Mouse (Mus musculus) forebrain, embryonic 11.5 days (tissue): ENCODE data around the gene Ankrd28. TPM values are rescaled to one million over a fixed set of nuclear protein-coding genes. Genes with fewer than 3 reads are reported as not detected.

ENCODE experiments used
- ATAC-seq: fragments of 200-750 bp; cut with Nextera tagmentation; replicated peaks from 2 replicates; pipeline ENCODE4 v1.8.0; 2017; ENCODE audit warnings: moderate TSS enrichment; ENCODE audit not compliant: low FRiP score
- DNase-seq: peaks from one replicate; pipeline ENCODE4 v3.0.0-alpha.2; 2017; ENCODE audit warnings: low spot score
- H3K27ac ChIP-seq: fragments of 300-500 bp; sonication (generic); 2 replicates; pipeline ENCODE4 v1.5.1; 2014; ENCODE audit warnings: low read depth, low read length
- H3K27me3 ChIP-seq: fragments of 300-500 bp; sonication (generic); 2 replicates; pipeline ENCODE4 v1.6.1; 2014; ENCODE audit warnings: mild to moderate bottlenecking, low read length, mixed read lengths; ENCODE audit not compliant: control insufficient read depth, insufficient read depth
- H3K36me3 ChIP-seq: fragments of 300-500 bp; sonication (generic); 2 replicates; pipeline ENCODE4 v1.6.1; 2014; ENCODE audit warnings: mild to moderate bottlenecking, low read length, moderate library complexity, mixed read lengths; ENCODE audit not compliant: control insufficient read depth, insufficient read depth
- H3K4me1 ChIP-seq: fragments of 300-500 bp; sonication (generic); replicated peaks from 2 replicates; pipeline ENCODE4 v1.6.1; 2014; ENCODE audit warnings: low read length, mixed read lengths; ENCODE audit not compliant: control insufficient read depth, insufficient read depth
- H3K4me2 ChIP-seq: fragments of 300-500 bp; sonication (generic); 2 replicates; pipeline ENCODE4 v1.6.1; 2014; ENCODE audit warnings: low read depth, mild to moderate bottlenecking, low read length, moderate library complexity, mixed read lengths; ENCODE audit not compliant: severe bottlenecking
- H3K4me3 ChIP-seq: fragments of 300-500 bp; sonication (generic); 2 replicates; pipeline ENCODE4 v1.5.1; 2014; ENCODE audit warnings: low read depth, low read length
- H3K9ac ChIP-seq: fragments of 300-500 bp; sonication (generic); 2 replicates; pipeline ENCODE4 v1.6.1; 2014; ENCODE audit warnings: low read length
- H3K9me3 ChIP-seq: fragments of 300-500 bp; sonication (generic); 2 replicates; pipeline ENCODE4 v1.6.1; 2016; ENCODE audit warnings: low read length, mixed read lengths; ENCODE audit not compliant: control insufficient read depth
- WGBS: fragments of 180-500 bp; shearing (Covaris S2); extraction: QIAGEN DNeasy Blood & Tissue Kit; methylation state at CpG from one replicate; pipeline ENCODE4 v1.1.7; 2014; 5-methylcytosine and 5-hydroxymethylcytosine counted together
- polyA plus RNA-seq: library from polyadenylated mRNA; unstranded; fragments of >200 nt; fragmentation: Nextera tagmentation; extraction: Ambion mirVana; gene quantifications from 2 replicates; pipeline ENCODE4 v1.2.1, GENCODE M21; 2014

The Ankrd28 gene
- polyA plus RNA-seq, 1 experiment from 2014 or later: 14.1 TPM

- no peaks in the 10 kb centered on the region for H3K9me3 ChIP-seq
- no peak overlapping the region for H3K4me3 ChIP-seq
- no peaks in the 10 kb centered on the region for H3K27me3 ChIP-seq
- no peaks in the 10 kb centered on the region for H3K36me3 ChIP-seq
- 91% methylated on average over 1 of the region's 1 CpGs for WGBS
- H3K4me2 ChIP-seq: no peak overlapping the region
- no peak for DNase-seq
- no peaks in the 10 kb centered on the region for H3K4me1 ChIP-seq
- no peak for ATAC-seq
- H3K27ac ChIP-seq: no peak overlapping the region
- no peak overlapping the region for H3K9ac ChIP-seq
Measured at GRCm38 (mm10) chr14:31686231-31686630, 144.2 kb downstream of the Ankrd28 start.

GRCm38 (mm10) chr14:31685680-31686079, 144.8 kb downstream of the Ankrd28 start:
- Histone ChIP-seq H3K4me2 (no peak overlapping the region), H3K27ac (no peak overlapping the region), H3K36me3 (no peaks in the 10 kb centered on the region), H3K9me3 (no peaks in the 10 kb centered on the region), H3K4me3 (no peak overlapping the region), H3K4me1 (no peaks in the 10 kb centered on the region), H3K9ac (no peak overlapping the region), H3K27me3 (no peaks in the 10 kb centered on the region)
- 93% methylated on average over 10 of the region's 10 CpGs for WGBS
- ATAC-seq (no peak), DNase-seq (no peak)

- no peaks in the 10 kb centered on the region for H3K4me1 ChIP-seq
- ATAC-seq (no peak), DNase-seq (no peak)
- no peaks in the 10 kb centered on the region for H3K9me3 ChIP-seq
- H3K4me3 ChIP-seq: no peak overlapping the region
- H3K9ac ChIP-seq: no peak overlapping the region
- no peak overlapping the region for H3K27ac ChIP-seq
- no peaks in the 10 kb centered on the region for H3K27me3 ChIP-seq
- H3K4me2 ChIP-seq: no peak overlapping the region
- H3K36me3 ChIP-seq: no peaks in the 10 kb centered on the region
- WGBS: 76% methylated on average over 7 of the region's 7 CpGs
Measured at GRCm38 (mm10) chr14:31684343-31685040, 146.0 kb downstream of the Ankrd28 start.

GRCm38 (mm10) chr14:31683610-31684009, 146.8 kb downstream of the Ankrd28 start:
- ATAC-seq: no peak
- no peaks in the 10 kb centered on the region for H3K4me1 ChIP-seq
- no peak for DNase-seq
- H3K4me3 ChIP-seq: no peak overlapping the region
- H3K4me2 ChIP-seq: no peak overlapping the region
- no peaks in the 10 kb centered on the region for H3K9me3 ChIP-seq
- H3K27me3 ChIP-seq: no peaks in the 10 kb centered on the region
- H3K36me3 ChIP-seq: no peaks in the 10 kb centered on the region
- no peak overlapping the region for H3K27ac ChIP-seq
- 93% methylated on average over 1 of the region's 2 CpGs for WGBS
- no peak overlapping the region for H3K9ac ChIP-seq

GRCm38 (mm10) chr14:31681931-31682555, 148.4 kb downstream of the Ankrd28 start:
- Histone ChIP-seq H3K4me3 (no peak overlapping the region), H3K9ac (no peak overlapping the region), H3K4me1 (no peaks in the 10 kb centered on the region), H3K27me3 (no peaks in the 10 kb centered on the region), H3K9me3 (no peaks in the 10 kb centered on the region), H3K4me2 (no peak overlapping the region), H3K27ac (no peak overlapping the region), H3K36me3 (no peaks in the 10 kb centered on the region)
- 56% methylated on average over 5 of the region's 5 CpGs for WGBS
- DNase-seq (no peak), ATAC-seq (no peak)

GRCm38 (mm10) chr14:31681291-31681690, 149.2 kb downstream of the Ankrd28 start:
- Histone ChIP-seq H3K9ac (no peak overlapping the region), H3K4me2 (no peak overlapping the region), H3K36me3 (no peaks in the 10 kb centered on the region), H3K27me3 (no peaks in the 10 kb centered on the region), H3K4me3 (no peak overlapping the region), H3K9me3 (no peaks in the 10 kb centered on the region), H3K4me1 (no peaks in the 10 kb centered on the region), H3K27ac (no peak overlapping the region)
- DNase-seq (no peak), ATAC-seq (no peak)
- 90% methylated on average over 9 of the region's 9 CpGs for WGBS

- Histone ChIP-seq H3K27me3 (no peaks in the 10 kb centered on the region), H3K36me3 (no peaks in the 10 kb centered on the region), H3K4me1 (no peaks in the 10 kb centered on the region), H3K9me3 (no peaks in the 10 kb centered on the region), H3K4me2 (no peak overlapping the region), H3K4me3 (no peak overlapping the region), H3K27ac (no peak overlapping the region), H3K9ac (no peak overlapping the region)
- 91% methylated on average over 3 of the region's 3 CpGs for WGBS
- no peak for ATAC-seq
- DNase-seq: no peak
Measured at GRCm38 (mm10) chr14:31680656-31681055, 149.8 kb downstream of the Ankrd28 start.

- 52% methylated on average over 10 of the region's 10 CpGs for WGBS
- ATAC-seq (no peak), DNase-seq (no peak)
- Histone ChIP-seq H3K27ac (no peak overlapping the region), H3K27me3 (no peaks in the 10 kb centered on the region), H3K4me3 (no peak overlapping the region), H3K9ac (no peak overlapping the region), H3K9me3 (no peaks in the 10 kb centered on the region), H3K36me3 (no peaks in the 10 kb centered on the region; the same call in 1 of the 2 replicates), H3K4me1 (peaks cover 13% of the 10 kb centered on the region; the same call in 1 of the 2 replicates), H3K4me2 (no peak overlapping the region)
Measured at GRCm38 (mm10) chr14:31671635-31672320, 158.7 kb downstream of the Ankrd28 start.
